Mouse (Mus musculus) stomach, postnatal 0 days (tissue): ENCODE measurements around the gene Kdm2a.

ENCODE experiments used
- CTCF ChIP-seq: IDR thresholded peaks from 2 replicates; pipeline ENCODE4 v1.5.1; 2016; ENCODE audit warnings: antibody characterized with exemption, low read depth, mild to moderate bottlenecking, moderate library complexity
- EP300 ChIP-seq: optimal IDR thresholded peaks from 2 replicates; pipeline ENCODE3; 2016; ENCODE audit warnings: antibody characterized with exemption

GRCm38 (mm10) chr19:4304871-4305321, 93.2 kb downstream of the Kdm2a start:
- no peak for TF ChIP-seq CTCF
- no peak for TF ChIP-seq EP300
